Mouse (Mus musculus): ENCODE measurements around the gene Jaml.

Jaml gene

DNA sequence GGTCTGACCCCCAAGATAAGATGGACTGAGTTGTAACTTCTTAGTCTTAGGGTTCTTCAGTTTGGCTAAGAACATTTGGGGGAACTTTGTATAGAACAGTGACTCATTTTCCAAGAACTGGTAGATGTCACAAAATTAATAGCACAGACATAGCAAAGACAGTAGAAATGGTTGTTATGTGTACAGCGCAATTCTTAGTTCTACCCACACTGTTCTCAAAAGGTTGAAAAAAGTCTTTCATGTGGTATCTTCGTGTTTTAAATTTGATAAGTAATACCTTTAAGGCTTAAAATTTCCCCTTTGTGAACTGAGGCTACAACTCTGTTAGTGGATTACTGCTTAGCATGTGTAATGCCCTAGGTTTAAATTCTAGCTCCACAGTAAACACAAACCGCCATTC, 4.1 kb downstream of the Jaml start:
- DNase-seq (ENCODE audit: low spot score in 2 of 2) = no peak

GRCm38 (mm10) chr9:45084556-45084955, 5.6 kb downstream of the Jaml start:
- DNase-seq (ENCODE audit: low spot score in 2 of 2) = no peak

- DNase-seq (ENCODE audit: low spot score in 2 of 2) = no peak
Measured at GRCm38 (mm10) chr9:45085741-45086690, 7.0 kb downstream of the Jaml start.

DNA sequence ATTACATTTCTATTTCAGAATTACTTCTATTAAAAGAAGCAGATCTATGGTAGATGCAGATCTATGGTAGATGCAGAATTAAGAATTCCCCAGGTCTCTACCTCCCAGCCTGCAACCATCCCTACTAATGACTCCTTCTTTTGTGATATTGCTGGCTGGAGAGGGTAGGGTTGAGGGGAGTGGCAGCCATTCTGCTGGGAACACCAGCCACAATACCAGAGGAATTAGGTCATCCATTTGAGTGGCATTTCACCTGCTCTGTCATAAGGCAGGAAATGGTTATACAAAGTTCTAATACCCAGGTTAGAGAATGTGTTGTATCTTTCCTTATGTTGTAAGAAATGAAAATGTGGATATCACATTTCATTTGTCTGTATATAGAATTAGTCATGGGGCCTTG, 9.1 kb downstream of the Jaml start:
- DNase-seq (ENCODE audit: low spot score in 2 of 2) = no peak

GRCm38 (mm10) chr9:45090811-45091210, 11.8 kb downstream of the Jaml start:
- DNase-seq (ENCODE audit: low spot score in 2 of 2) = no peak

DNA sequence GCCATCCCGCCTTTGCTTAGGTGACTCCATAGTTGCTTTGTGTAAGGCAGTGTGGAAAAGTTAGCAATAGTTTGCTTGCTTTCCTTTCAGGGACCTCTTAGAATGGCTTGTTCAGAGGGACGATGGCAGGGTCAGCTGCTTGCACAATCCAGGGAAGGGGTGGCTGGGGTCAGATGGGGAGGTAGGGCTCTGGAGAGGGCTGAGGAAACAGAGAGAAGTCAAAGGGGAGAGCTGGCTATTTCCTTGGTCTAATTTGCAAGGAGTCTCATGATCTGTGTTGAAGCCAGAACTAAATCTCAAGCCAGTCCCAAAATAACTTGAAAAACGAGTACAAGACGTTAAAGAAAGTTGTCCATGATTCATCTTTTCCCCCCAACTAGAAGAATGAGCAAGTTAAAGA, 13.7 kb downstream of the Jaml start:
- no peak for DNase-seq (ENCODE audit: low spot score in 2 of 2)

DNA sequence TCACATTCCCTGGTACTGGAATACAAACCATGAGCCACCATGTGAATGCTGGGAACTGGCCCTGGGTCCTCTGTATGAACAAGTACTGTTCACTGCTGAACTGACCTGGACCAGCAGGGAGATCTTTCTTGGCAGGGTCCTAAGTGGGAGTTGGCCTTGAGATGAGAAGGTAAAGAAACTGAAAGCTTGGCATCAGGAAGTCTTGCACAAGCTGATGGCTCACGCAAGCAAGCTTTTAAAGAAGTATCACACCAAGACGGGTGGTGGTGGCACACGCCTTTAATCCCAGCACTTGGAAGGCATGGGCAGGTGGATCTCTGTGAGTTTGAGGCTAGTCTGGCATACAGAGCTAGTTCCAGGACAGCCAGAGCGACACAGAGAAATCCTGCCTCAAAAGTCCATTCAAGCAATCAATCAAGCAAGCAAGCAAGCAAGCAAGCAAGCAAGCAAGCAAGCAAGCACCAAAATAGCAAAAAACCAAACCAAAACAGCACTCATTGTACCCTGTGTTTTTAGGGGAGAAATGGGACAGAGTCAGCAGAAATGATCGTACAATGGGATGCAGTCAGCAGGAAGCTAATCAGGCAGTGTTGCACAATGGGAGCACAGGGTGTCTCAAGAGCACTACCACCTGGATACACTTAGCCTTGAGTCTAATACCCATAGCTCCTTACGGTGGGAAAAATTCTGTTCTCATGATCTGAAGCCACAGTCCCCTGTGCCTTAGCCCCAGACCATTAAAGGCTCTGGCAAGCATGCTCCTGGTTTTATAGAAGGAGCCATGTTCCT, 16.4 kb downstream of the Jaml start:
- DNase-seq (ENCODE audit: low spot score in 2 of 2) = no peak

GRCm38 (mm10) chr9:45097877-45098276, 18.9 kb downstream of the Jaml start:
- no peak for DNase-seq (ENCODE audit: low spot score in 2 of 2)

GRCm38 (mm10) chr9:45098426-45098825, 19.4 kb downstream of the Jaml start:
- DNase-seq (ENCODE audit: low spot score in 2 of 2) = no peak

GRCm38 (mm10) chr9:45102528-45102927, 23.5 kb downstream of the Jaml start:
- DNase-seq (ENCODE audit: low spot score in 2 of 2) = no peak

GRCm38 (mm10) chr9:45103211-45103979, 24.4 kb downstream of the Jaml start:
- no peak for DNase-seq (ENCODE audit: low spot score in 2 of 2)

- DNase-seq (ENCODE audit: low spot score in 2 of 2) = no peak
Measured at GRCm38 (mm10) chr9:45105596-45106374, 26.8 kb downstream of the Jaml start.

GRCm38 (mm10) chr9:45115706-45116105, 36.7 kb downstream of the Jaml start:
- peak in 1 of 2 experiments; percentile 37 for DNase-seq (ENCODE audit: low spot score in 2 of 2)

DNA sequence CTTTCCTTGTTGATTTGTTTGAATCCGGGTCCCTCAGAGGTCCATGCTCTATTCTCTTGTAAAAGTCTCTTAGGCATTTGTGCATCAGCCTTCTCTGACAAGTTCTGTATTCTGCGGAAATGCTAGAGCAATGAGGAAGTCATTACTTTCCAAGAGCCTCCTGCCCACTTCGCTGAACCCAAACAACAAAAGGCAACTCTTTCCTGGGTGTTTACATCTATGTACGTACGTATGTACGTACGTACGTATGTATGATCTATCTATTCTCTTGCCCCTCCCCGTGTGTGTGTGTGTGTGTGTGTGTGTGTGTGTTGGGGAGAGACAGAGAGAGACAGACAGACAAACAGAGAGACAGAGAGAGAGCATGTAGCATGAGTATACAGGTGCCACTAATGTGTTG, 37.8 kb downstream of the Jaml start:
- no peak for DNase-seq (ENCODE audit: low spot score in 2 of 2)

GRCm38 (mm10) chr9:45117741-45118431, 38.9 kb downstream of the Jaml start, which contains the start of gene Scn2b:
Scn2b (plus strand) TSS chr9:45117782.
- no peak for DNase-seq (ENCODE audit: low spot score in 2 of 2)

DNA sequence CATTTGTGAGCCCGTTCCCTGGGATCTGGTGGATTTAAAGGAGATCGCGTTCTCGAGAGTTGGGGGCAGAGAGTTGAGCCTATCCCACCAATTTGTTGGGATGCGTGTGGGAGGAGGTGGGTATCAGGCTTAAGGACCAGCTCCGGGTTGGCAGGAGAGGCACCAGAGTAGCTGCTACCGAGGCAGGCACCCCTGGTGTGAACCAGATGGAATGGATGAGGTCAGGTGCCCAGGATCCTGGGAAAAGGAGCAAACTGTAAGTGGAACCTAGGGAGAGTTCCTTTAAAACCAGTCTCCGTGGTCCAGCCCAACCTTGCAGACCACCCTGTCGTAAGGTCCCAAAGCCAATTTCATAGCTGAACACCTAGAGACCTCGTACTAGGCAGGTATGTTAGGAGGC, 39.6 kb downstream of the Jaml start:
- DNase-seq (ENCODE audit: low spot score in 2 of 2) = no peak

DNA sequence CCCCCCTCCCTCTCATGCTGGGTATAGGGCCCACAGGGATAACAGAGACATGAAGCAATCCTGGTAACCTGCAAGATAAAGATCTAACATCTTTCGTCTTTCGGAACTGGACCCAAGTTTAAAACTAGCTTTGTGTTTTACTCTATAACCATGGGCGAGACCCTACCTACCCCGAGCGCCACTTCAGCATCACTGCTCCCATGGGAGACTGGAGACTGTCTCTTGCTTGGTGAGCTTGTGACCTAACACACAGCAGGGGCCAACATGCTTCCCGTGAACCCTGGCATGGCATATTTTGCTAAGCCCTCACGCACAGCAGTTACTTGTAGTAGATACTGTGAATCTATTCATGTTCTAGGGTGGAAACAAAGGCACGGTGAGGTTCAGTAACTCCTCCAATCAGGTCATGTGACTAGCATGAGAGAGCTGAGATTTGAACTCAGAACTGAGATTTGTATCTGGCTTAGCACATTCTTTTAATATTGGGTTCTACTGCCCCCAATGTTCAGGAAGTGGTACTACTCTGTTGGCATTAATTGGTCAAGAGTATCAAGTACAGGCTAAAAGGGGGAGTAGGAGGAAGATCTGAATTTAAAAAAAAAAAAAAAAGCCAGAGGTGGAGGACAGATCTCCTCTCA, 40.5 kb downstream of the Jaml start:
- no peak for DNase-seq (ENCODE audit: low spot score in 2 of 2)

GRCm38 (mm10) chr9:45119954-45120530, 41.1 kb downstream of the Jaml start:
- DNase-seq (ENCODE audit: low spot score in 2 of 2) = no peak

DNA sequence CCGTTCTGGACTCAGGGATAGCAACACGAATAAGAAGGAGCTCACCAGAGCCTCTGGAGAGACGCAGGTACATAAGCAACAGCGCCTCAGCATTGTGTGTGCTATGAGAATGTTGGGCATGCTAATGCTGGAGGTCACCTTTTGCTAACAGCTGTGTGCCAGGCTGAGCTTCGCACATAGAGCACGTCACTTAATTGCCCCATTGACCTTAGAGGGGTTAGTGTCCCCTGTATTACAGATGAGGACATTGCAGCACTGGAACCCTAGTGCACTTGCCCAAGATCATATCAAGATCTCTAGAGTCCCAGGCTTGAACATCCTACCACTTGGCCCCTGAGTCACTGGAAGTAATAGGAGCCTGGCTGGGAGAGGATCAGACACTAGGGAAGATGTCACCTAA, 41.6 kb downstream of the Jaml start:
- DNase-seq (ENCODE audit: low spot score in 2 of 2) = no peak

DNA sequence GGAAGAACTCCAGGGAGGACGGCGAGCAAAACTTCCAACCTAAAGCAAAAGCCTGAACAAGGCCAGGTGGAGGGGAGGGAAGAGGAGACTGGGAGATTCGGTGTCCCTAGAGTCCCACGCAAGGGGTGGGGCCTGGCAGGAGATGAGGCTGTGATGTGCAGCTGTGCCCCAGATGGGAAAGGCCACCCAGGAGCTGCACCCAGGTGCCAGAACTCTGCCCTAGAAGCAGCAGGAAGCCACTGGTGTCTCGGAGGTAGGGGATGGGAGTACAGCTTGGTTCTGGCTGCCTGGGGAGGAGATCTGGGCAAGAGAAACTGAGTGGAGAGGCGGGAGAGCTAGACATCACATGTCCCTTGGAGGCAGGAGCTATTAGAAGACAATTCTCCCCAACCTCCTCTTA, 42.0 kb downstream of the Jaml start:
- no peak for DNase-seq (ENCODE audit: low spot score in 2 of 2)

Measured in frontal cortex, postnatal 25 days (tissue).